Mouse (Mus musculus): ENCODE measurements at regions not wholly inside any gene's neighbourhood (a gene's known extent, or its start where the extent isn't known, plus 50 kb on each side); places are given as distances from the start of the nearest gene placed in this dataset.

DNA sequence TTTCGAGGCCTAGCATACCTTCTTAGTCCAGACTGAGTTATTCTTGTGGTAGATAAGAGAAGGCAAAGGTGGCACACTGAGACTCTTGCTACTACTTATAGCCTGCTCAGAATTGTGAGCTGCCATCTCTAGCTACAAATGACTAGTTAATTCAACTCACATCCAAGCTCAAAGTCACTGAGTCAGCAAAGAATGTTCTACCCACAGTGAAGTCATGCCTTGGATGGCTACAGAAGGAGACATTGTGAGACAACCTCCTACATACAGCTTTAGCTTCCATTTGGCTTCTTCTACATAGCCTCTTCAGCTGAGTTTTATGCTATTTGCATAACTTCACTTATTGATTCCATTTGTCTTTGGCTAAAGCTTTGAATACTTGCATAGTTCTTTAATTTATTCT lies 217.2 kb downstream of the Gm21750 start:
- TF ChIP-seq POLR2A (IDR thresholded peaks at IDR 0.05; ENCODE audit: extremely low read depth, insufficient read depth, low read length) = no peak
- TF ChIP-seq CTCF (IDR thresholded peaks at IDR 0.05; ENCODE audit: low read depth, low read length) = no peak

GRCm38 (mm10) chr14:73878866-73879419 lies 217.9 kb downstream of the Gm21750 start:
- H3K9ac ChIP-seq (ENCODE audit: low read depth, low read length) = no peak overlapping the region
- no peaks in the 10 kb centered on the region for H3K79me2 ChIP-seq (ENCODE audit: control insufficient read depth, insufficient read depth, low read length)
- H3K36me3 ChIP-seq (ENCODE audit: control insufficient read depth, insufficient read depth, low read length) = no peaks in the 10 kb centered on the region
- WGBS = 74% methylated on average over 3 of the region's 3 CpGs
- no peak overlapping the region for H3K27ac ChIP-seq (replicated peaks; ENCODE audit: insufficient read depth, low read depth, low read length)
- no peak overlapping the region for H3K4me3 ChIP-seq (ENCODE audit: insufficient read depth, low read depth, low read length)
- no peaks in the 10 kb centered on the region for H3K27me3 ChIP-seq (ENCODE audit: control insufficient read depth, insufficient read depth, low read length)
- no peak for DNase-seq (ENCODE audit: extremely low read depth, low read depth, low spot score)
- TF ChIP-seq POLR2A (IDR thresholded peaks at IDR 0.05; ENCODE audit: extremely low read depth, insufficient read depth, low read length) = no peak
- no peak for TF ChIP-seq CTCF (IDR thresholded peaks at IDR 0.05; ENCODE audit: low read depth, low read length)
- H3K4me1 ChIP-seq (ENCODE audit: control insufficient read depth, insufficient read depth, low read length) = no peaks in the 10 kb centered on the region

More for the DNA sequence above, 217.2 kb downstream of the Gm21750 start:
- Histone ChIP-seq H3K4me1 (ENCODE audit: control insufficient read depth, insufficient read depth, low read length) (no peaks in the 10 kb centered on the region), H3K9ac (ENCODE audit: low read depth, low read length) (no peak overlapping the region), H3K4me3 (ENCODE audit: insufficient read depth, low read depth, low read length) (no peak overlapping the region), H3K79me2 (ENCODE audit: control insufficient read depth, insufficient read depth, low read length) (no peaks in the 10 kb centered on the region), H3K36me3 (ENCODE audit: control insufficient read depth, insufficient read depth, low read length) (no peaks in the 10 kb centered on the region), H3K27me3 (ENCODE audit: control insufficient read depth, insufficient read depth, low read length) (no peaks in the 10 kb centered on the region), H3K27ac (replicated peaks; ENCODE audit: insufficient read depth, low read depth, low read length) (no peak overlapping the region)
- no peak for DNase-seq (ENCODE audit: extremely low read depth, low read depth, low spot score)
- WGBS = 70% methylated on average over 1 of the region's 1 CpGs

DNA sequence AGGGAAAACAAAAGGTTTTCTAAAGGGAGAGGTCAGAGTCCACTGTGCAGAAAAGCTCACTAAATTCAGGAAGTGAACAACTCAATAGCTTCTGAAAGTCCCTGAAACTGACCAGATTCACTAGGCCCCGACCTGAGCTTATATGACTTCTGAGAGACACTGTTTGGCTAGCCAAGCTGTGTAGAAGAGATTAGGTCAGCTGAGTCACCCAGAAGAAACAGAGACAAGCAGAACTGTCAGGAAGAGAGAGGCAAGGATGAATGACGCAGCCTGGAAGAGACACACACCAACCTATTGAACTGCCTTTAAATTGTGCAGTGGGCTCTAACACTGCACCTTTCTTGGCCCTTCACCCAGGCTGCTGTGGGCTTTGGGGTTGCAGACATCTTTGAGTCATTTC lies 230.4 kb downstream of the Gm21750 start:
- 71% methylated on average over 2 of the region's 2 CpGs for WGBS
- Histone ChIP-seq H3K4me3 (ENCODE audit: insufficient read depth, low read depth, low read length) (no peak overlapping the region), H3K4me1 (ENCODE audit: control insufficient read depth, insufficient read depth, low read length) (no peaks in the 10 kb centered on the region)

DNA sequence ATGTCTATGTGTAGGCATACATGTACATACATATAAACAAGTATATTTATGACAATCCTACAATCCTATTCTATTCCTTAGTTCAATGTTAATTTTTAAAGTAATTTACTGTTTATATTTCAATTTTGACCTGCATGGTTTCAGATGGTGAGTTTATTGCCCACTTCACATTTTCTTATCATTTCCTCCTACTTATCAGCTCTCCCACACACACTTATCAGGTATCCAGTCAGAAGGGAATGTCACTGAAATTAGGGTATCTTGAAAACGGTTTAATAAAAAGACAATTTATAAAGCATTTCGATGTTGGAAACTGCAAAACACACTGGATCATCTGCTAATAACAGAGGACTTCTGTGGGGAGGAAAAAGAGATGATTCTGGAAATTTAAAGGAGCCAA lies 233.8 kb downstream of the Gm21750 start:
- TF ChIP-seq CTCF (IDR thresholded peaks at IDR 0.05; ENCODE audit: low read depth, low read length) (no peak), POLR2A (IDR thresholded peaks at IDR 0.05; ENCODE audit: extremely low read depth, insufficient read depth, low read length) (no peak)
- H3K9ac ChIP-seq (ENCODE audit: low read depth, low read length) = no peak overlapping the region
- no peak for DNase-seq (ENCODE audit: extremely low read depth, low read depth, low spot score)
- no peaks in the 10 kb centered on the region for H3K79me2 ChIP-seq (ENCODE audit: control insufficient read depth, insufficient read depth, low read length)
- 64% methylated on average over 2 of the region's 2 CpGs for WGBS
- no peak overlapping the region for H3K27ac ChIP-seq (replicated peaks; ENCODE audit: insufficient read depth, low read depth, low read length)
- H3K36me3 ChIP-seq (ENCODE audit: control insufficient read depth, insufficient read depth, low read length) = no peaks in the 10 kb centered on the region
- H3K4me3 ChIP-seq (ENCODE audit: insufficient read depth, low read depth, low read length) = no peak overlapping the region
- no peaks in the 10 kb centered on the region for H3K27me3 ChIP-seq (ENCODE audit: control insufficient read depth, insufficient read depth, low read length)
- H3K4me1 ChIP-seq (ENCODE audit: control insufficient read depth, insufficient read depth, low read length) = no peaks in the 10 kb centered on the region

More for the DNA sequence above, 230.4 kb downstream of the Gm21750 start:
- DNase-seq (ENCODE audit: extremely low read depth, low read depth, low spot score) = no peak
- no peaks in the 10 kb centered on the region for H3K36me3 ChIP-seq (ENCODE audit: control insufficient read depth, insufficient read depth, low read length)
- H3K9ac ChIP-seq (ENCODE audit: low read depth, low read length) = no peak overlapping the region
- TF ChIP-seq CTCF (IDR thresholded peaks at IDR 0.05; ENCODE audit: low read depth, low read length) (no peak), POLR2A (IDR thresholded peaks at IDR 0.05; ENCODE audit: extremely low read depth, insufficient read depth, low read length) (no peak)
- H3K27ac ChIP-seq (replicated peaks; ENCODE audit: insufficient read depth, low read depth, low read length) = no peak overlapping the region
- H3K79me2 ChIP-seq (ENCODE audit: control insufficient read depth, insufficient read depth, low read length) = no peaks in the 10 kb centered on the region
- H3K27me3 ChIP-seq (ENCODE audit: control insufficient read depth, insufficient read depth, low read length) = no peaks in the 10 kb centered on the region

DNA sequence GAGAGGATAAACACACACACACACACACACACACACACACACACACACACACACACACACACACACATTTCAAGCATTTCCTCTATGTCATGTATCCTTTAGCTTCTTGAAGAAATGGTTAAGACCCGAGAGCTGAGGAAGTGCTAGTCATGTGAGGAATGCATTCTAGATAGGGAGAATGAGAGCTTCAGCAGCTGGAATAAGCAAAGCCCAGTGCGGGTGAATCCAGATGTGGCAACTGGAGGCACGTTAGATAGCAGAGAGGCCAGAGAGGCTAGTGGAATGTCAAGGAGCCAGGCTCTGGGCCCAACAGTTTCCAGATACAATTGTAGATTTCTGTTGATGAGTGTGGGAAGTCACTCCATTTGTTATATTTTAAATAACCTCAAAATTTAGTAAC lies 234.2 kb downstream of the Gm21750 start:
- H3K79me2 ChIP-seq (ENCODE audit: control insufficient read depth, insufficient read depth, low read length) = no peaks in the 10 kb centered on the region
- H3K9ac ChIP-seq (ENCODE audit: low read depth, low read length) = no peak overlapping the region
- H3K27ac ChIP-seq (replicated peaks; ENCODE audit: insufficient read depth, low read depth, low read length) = no peak overlapping the region
- no peaks in the 10 kb centered on the region for H3K4me1 ChIP-seq (ENCODE audit: control insufficient read depth, insufficient read depth, low read length)
- 51% methylated on average over 3 of the region's 3 CpGs for WGBS
- no peak for DNase-seq (ENCODE audit: extremely low read depth, low read depth, low spot score)
- TF ChIP-seq CTCF (IDR thresholded peaks at IDR 0.05; ENCODE audit: low read depth, low read length) (no peak), POLR2A (IDR thresholded peaks at IDR 0.05; ENCODE audit: extremely low read depth, insufficient read depth, low read length) (no peak)
- H3K36me3 ChIP-seq (ENCODE audit: control insufficient read depth, insufficient read depth, low read length) = no peaks in the 10 kb centered on the region
- no peaks in the 10 kb centered on the region for H3K27me3 ChIP-seq (ENCODE audit: control insufficient read depth, insufficient read depth, low read length)
- H3K4me3 ChIP-seq (ENCODE audit: insufficient read depth, low read depth, low read length) = no peak overlapping the region

DNA sequence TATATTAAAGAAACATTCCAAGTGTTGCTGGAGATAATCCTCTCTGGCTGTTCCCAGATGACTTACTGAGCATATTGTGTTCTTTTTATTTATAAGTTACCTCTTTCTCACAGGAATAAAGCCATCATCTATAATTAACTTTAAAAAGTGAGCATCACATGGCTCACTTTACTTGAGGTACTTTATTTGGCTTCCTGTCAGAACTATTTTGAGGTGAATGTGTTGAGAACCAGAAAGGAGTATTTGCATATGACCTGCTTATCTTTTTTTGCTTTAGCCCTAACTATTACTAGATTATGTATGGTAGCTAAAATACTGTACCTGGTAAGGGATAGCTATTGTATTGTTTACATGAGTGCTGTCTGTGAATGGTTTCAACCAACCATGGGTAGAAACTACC lies 238.1 kb downstream of the Gm21750 start:
- Histone ChIP-seq H3K9ac (ENCODE audit: low read depth, low read length) (no peak overlapping the region), H3K4me3 (ENCODE audit: insufficient read depth, low read depth, low read length) (no peak overlapping the region), H3K36me3 (ENCODE audit: control insufficient read depth, insufficient read depth, low read length) (no peaks in the 10 kb centered on the region), H3K27me3 (ENCODE audit: control insufficient read depth, insufficient read depth, low read length) (no peaks in the 10 kb centered on the region), H3K27ac (replicated peaks; ENCODE audit: insufficient read depth, low read depth, low read length) (no peak overlapping the region), H3K79me2 (ENCODE audit: control insufficient read depth, insufficient read depth, low read length) (no peaks in the 10 kb centered on the region), H3K4me1 (ENCODE audit: control insufficient read depth, insufficient read depth, low read length) (no peaks in the 10 kb centered on the region)
- DNase-seq (ENCODE audit: extremely low read depth, low read depth, low spot score) = no peak
- no peak for TF ChIP-seq CTCF (IDR thresholded peaks at IDR 0.05; ENCODE audit: low read depth, low read length)
- no peak for TF ChIP-seq POLR2A (IDR thresholded peaks at IDR 0.05; ENCODE audit: extremely low read depth, insufficient read depth, low read length)
